Mouse (Mus musculus) 416B (cell line): ENCODE measurements around the gene Eif2b2.
A peak's percentile ranks its signal among the peaks of the same experiment; 100 is the strongest.

Source experiments
- DNase-seq: peaks from one replicate; pipeline ENCODE4 v3.0.0; 2011; ENCODE audit warnings: low read depth

The Eif2b2 gene

DNA sequence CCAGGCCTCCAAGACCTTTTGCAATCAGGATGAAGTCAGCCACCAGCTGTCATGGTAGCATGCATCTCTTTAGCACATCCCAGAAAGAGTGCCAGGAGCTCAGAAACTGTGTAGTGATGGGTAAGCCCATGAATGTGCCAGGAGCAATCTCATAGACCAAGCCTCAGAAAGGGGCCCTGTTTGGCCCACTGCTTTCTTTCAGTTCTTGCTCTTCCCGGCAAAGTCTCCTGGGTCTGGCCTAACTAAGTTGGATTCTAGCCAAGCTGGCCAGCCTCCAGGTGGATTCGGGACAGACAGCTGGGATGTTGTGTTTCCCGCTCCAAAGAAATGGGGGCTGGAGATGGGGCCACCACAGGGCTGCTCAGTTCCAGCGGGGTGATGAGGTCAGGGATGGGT is 24.7 kb upstream of the Eif2b2 start:
- DNase-seq, result no peak

DNA sequence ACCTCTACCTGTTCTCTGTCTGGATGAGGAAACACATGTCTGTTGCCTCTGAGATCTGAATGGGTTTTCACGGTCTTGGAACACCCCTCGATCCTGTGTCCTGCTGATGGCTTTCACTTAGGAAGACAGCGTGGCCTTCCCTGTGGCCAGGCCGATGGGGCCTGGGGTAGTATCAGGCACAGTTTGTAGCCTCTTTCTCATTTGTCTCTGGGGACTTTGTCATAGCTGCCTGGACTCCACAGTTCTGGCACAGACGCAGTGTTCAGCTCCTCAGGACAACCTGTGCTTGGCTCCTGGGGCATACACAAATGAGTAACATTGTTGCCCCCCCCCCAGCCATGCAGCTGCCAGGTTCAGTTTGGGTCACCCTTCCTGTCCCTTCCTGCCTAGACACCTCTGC is 24.2 kb upstream of the Eif2b2 start:
- no peak for DNase-seq

DNA sequence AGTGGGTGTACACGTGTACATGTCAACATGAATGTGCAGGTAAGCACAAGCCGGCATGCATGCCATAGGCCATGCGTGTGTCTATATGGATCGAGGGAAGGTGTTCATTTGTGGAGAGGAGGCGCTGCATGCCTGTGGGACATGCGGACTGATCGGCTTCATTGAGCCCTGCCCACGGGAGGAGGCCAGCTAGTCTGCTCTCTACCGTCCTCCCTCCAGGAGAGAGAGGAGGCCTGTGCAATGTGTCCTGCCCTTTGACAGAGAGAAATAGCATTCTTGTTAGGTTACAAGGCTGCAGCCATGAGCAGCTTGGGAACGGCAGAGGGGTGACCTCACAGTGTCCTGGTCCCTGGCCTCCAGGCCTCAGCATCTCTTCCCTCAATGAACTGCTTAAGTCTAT is 23.1 kb upstream of the Eif2b2 start:
- no peak for DNase-seq

DNA sequence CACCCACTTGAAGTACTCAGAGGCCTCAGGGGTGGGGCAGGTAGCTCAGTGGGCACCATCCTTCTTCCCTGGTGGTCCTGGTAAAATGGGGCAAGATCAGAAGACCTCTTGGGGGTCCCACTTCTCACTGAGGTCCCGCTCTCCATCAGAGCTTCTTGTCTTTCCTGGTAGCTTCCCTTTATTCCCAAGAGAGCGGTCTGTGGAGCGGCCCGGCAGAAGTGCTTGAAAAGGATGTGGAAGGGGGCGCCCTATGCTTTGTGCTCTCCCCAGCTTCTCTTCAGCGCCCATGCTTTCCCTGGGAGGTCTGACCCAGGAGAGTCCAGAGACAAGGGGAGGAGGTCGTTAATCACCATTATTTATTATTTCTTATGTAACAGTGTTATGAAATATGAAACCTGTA is 21.9 kb upstream of the Eif2b2 start:
- no peak for DNase-seq

DNA sequence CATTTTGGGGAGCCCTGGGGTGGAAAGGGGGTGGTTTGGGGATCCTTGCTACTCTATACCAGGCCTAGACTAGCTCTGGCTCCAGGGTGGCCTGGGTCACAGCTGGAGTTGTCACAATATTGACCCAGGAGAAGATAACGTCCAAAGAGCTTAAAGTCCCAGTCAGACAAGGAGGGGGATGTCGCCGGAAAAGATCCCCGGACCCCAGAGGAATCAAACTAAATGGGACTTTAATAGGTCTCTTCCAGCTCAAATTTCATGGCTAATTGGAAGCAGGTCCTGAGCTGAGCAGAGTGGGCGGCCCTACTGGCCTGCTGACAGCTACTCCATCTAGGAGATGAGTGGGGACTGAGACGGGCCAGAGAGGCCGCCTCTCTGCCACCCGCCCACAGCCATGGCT is 21.3 kb upstream of the Eif2b2 start:
- DNase-seq, result no peak

DNA sequence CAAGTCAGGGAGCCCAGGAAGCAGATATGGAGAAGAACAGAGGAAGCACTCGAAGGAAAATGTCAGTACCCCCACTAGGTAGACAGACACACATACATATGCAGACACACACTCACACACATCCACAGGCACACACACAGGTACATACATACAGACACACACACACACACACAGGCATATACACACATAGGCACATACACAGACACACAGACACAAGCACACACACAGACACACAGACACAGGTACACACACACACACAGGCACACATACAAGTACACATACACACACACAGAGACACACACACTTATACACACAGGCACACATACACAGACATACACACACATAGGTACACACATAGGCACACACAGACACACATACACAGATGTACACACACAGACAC is 19.3 kb upstream of the Eif2b2 start:
- DNase-seq, result no peak

DNA sequence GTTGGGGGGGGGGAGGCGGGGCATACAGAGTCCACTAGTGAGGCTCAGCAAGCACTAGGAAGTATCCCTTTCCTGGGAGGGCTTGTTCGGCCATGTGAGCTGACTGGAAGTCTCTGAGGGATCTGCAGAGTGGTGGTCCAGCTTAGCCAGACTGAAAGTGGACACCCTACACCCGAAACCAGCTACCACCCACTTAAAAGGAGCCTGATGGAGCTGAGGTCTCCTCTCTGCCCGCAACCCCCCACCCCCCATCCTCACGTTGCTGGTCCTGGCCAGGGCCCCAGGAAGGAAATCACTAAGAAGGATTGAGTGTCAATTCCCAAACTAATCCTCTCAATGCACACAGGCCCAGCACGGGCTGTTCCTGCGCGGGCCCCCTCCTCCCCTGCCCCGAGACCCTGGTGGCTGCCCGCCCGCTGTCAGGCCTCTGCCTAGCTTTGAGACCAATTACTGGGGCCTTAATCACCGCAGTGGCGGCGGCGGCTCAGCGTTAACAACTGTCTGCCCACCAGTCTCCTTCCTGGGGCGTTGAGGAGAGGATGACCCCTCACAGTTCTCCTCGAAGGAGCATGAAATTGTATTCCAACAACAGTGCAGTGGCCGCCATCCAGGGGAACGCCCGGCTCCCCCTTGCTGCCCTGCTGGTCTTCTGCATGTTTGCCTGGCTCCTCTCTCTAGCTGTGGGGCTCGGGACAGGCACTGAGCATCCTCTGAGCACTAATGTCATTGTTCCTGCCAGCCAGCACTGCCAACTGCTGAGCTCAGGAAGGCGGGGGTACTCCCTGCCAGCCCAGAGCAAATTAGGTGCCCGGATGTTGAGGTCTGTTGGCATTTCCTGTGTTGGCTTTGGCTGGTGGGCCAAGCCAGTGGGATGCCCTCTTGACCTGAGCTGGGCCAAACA is 18.1 kb upstream of the Eif2b2 start:
- peak; percentile 56 for DNase-seq

DNA sequence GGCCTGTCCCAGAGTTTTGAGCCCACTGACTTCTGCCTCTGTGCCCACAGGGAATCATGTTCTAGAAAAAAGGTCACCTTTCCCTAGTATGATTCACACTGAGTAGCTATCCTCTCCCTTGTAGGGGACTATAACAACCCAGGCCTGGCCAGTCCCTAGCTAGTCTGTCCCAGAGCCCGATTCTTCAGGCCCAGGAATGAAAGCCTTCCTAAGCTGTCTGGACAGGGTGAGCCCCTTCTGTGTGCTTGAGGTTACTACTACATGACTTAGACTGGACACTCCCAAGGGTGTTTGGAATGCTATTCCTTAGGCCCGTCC is 17.5 kb upstream of the Eif2b2 start:
- DNase-seq, result no peak

DNA sequence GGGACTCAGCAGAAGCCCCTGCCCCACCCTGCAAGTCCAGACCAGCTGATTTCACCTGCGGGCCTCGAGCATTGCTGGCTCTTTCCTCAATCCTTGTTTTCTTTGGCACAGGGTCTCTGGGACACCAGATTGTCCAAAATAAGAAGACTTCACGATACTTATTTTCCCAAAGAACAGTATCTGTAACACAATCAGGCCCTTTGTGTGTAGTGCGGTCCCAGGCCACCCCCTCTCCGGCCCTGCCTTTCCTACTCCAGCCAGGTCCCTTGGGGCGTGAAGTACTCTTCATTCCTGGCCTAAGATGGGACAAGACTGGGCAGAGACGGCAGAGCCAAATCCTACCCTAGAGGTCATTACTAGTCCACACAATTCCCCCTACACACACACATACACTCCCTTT is 17.1 kb upstream of the Eif2b2 start:
- DNase-seq, result no peak

DNA sequence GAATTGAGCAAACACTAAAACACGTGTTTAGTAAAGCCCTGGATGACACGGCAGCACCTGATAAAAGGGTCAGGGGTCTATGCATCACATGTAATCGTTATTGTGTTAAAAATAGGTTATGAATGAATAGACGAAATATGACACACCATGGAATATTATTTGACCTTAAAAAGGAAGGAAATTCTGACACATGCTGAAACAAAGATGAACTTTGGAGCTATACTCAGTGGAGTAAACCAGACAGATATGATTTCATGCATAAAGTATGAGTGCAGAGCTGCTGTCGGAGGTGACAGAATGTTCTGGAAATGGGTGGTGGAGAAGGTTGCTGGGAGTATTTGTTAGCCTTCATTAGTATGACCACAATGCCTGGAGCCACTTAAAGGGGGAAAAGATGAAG is 15.6 kb upstream of the Eif2b2 start:
- peak; percentile 13 for DNase-seq

DNA sequence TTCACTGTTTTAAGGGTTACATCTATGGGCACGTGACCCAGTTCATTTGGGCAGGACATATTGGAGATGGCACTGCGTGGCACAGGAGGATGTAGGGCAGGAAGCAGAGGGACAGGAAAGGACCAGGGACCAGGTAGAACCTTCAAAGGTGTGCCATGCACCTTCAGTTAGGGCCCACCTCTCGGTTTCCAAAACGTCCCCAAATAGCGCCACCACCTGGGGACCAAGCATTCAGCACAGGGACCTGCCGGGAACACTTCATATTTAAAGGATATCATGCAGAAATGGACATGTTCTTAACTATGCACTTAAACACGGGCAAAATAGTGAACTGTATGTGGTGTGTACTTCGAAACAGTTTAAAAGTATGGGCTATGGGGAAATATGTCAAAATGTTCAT is 15.2 kb upstream of the Eif2b2 start:
- no peak for DNase-seq

DNA sequence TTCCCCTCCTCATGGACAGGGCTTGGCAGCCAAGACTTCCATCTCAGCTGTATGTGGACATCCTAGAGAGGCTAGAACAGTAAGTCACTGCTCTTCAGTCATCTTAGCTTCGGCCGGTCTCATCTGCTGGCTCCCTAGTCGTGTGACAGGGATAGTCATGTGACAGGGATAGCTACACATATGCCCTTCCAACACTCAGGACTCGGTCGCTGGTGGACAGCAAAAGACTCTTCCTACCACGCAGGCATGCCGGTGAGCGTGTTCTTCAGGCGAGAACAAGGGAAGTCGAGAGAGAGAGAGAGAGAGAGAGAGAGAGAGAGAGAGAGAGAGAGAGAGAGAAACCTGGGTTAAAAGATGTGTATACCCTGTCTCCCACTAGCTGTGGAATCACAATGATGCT is 13.9 kb upstream of the Eif2b2 start:
- no peak for DNase-seq

DNA sequence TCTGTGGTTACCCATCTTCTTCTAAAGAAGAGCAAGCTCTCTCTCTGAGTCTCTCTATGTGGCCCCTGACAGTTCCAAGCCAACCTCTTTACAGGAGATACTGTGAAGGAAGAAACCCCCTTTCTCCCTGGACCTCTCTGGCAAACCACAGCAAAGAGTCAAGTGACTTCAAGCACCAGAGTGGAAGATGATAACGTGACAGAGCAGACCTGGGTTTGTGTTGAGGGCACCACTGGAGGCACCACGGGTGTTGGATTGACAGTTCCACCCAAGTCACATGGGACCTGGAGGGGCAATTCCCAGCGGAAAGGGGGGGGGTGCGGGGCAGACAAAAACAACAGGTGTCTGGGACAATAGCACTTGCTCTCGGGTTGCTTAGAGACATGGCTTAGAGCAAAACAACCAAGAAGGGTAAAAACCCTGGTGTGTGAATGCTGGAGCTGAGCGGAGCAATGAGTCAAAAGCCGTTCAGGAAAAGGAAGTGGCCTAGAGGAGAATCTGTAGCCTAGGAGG is 10.5 kb upstream of the Eif2b2 start:
- DNase-seq, result peak; percentile 34

DNA sequence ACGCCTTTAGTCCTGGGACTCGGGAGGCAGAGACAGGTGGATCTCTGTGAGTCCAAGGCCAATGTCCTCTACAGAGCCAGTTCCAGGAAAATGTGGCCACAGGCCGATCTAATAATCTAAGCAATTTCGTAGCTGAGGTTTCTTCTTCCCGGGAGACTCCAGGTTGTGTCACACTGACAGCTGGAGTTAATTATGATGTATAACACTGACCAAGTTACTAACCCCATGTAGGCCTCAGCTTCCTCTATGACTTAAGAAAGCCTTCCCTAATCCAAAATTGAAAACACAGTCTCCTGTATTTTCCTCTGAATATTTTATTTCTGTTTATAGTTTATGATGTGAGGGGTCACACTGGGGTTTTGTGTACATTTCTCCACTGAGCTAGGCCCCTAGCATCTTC is 4.2 kb upstream of the Eif2b2 start:
- no peak for DNase-seq

DNA sequence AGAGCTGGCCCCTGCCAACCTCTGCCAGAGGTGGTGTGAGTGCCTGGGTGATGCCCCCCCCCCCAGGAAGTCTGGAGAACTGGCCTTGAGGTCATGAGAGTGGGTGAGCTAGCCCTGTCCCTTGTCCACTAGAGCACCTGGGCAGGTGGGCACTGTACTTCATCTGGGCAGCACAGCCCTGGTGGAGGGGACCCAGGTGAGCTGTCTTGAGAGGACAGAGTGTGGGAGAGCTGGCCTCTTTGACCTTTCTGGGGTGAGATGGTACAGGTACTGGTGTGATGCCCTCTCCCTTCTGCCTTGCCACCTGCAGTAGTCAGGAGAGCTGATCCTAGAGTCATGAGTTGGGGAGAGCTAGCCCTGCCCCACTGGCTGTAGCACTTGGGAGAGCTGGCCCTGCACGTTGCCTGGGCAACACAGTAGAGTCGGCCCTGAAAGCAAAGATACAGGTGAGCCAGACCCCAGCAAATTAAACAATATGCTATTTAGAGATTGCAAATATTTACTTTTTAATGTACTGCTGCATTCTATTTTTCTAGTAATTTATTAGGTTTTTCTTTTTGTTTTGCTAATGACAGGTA is 1.5 kb upstream of the Eif2b2 start:
- DNase-seq, result no peak

DNA sequence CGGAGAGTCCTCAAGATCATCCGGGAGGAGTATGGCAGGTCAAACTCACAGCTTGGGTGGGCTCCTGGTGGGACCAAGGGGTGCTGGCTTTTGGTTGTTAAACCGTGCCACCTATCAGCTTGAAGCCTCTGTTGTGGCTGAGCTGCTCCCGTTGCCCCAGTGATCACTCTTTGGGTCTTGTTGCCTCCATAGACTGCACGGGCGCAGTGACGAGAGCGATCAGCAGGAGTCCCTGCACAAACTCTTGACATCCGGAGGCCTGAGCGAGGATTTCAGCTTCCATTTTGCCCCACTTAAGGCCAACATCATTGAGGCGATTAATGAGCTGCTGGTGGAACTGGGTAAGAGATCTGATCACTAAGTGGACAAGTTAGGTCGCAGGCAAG is 617 bp downstream of the Eif2b2 start:
- peak; percentile 60 for DNase-seq

DNA sequence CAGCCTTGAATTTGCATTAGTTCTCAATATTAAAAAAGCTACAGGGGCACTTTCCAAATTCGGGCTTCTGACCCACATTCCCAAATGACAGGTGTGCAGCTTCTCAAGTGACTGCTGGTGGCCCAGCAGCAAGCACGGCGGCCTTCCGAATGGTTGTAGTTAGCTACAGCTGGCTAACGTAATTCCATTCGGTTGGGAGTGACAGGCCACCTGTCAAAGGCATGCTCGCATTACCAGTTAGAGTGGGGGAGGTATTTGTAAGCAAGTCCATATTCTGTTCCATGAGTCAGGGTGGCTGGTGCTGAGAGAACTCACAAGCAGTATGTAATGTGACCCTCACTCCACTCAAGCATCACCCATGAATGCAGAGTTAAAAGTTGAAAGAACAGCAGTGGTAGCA is 7.9 kb downstream of the Eif2b2 start:
- DNase-seq, result no peak

DNA sequence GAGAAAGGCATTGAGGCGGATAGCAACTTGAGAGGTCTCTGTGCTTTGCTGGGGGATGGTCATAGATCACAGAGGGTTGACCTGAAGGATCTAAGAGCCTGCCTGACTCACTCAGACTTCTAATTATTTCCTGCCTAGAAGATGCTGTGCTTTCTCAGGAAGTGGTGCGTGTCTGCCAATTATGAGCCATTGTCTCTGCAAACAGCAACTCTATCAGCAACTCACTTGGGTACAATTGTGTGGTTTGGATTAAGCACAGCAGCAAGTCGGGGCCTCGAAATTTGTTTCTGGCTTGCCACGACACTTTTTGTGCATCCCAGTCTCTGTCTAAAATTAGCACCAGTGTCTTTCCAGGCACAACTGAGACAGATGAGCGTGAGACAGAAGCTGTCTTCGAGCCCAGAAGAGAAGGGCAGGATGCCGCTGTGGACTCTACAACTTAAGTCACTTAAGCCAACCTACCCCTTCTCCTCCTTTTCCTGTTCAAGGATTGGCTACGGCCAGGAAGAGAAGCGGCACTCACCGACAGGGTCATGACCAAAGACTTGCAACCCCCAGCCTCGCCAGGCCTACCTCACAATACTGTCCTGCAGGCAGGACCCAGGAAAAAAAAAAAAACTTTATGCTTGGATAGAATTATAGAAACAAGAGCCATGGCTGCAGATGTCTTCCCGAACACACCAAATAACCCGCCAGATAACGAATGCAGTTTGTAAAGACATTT is 8.8 kb downstream of the Eif2b2 start:
- peak; percentile 67 for DNase-seq

DNA sequence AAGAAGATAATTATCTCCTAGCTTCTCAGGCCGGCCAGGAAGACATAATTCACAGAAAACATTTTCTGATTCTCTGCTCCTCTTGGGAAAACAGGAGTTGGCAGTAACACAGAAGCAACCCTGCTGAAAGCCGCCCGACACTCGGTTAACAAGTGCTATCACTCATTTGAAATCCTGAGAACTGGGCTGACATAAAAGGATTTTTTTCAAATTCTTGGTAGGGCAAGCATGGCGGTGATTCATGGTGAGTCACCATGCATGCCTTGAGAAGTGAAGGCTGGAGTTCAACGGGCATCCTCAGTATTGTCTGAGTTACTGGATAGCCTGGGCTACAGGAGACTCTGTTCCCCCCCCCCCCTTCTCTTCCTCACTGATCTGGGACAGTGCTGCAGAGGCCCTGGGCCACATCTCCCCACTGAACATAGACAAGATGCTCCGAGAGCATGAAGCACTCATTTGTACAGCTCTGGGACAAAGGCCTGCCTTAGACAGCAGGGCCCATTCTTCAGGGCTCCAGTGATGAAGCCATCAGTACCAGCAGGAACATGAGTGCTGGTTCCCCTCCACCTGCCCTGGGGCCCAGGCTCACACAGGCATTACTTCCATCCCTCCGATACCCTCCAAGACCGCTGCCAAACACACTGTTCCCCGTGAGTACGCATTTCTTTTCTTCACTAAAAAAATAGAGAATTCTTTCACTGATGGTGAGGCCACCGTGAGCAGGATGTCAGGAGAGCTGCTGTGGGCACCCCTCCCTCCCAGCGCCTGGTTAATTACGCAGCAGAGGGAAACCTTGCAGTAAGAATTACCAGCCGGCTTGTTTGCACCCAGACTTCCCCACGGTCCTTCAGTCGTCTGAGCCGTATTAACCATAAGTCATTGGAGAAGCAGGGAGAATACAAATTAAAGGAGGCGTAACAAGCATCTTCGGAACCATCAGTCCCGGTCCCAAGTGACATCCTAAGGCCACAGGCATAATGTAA is 14.4 kb downstream of the Eif2b2 start:
- peak; percentile 73 for DNase-seq

DNA sequence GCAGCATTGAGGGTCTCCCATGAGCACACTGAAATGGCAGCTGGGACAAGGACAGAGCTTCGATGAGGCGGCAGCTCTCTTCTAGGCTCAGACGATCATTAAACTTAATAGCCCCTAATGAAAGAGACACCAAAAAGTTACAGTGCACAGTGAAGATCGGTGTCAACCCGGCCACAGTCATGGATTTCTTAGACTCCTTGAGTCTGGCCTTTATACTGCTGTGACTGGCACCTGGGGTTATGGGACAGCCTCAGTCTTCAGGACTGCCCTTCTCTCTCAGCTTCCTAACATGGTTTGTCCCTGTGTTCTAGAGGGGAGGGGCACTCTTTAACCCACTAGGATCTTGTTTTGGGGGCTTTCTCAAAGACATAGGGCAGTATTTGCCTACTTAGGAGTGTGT is 18.3 kb downstream of the Eif2b2 start:
- DNase-seq, result no peak

DNA sequence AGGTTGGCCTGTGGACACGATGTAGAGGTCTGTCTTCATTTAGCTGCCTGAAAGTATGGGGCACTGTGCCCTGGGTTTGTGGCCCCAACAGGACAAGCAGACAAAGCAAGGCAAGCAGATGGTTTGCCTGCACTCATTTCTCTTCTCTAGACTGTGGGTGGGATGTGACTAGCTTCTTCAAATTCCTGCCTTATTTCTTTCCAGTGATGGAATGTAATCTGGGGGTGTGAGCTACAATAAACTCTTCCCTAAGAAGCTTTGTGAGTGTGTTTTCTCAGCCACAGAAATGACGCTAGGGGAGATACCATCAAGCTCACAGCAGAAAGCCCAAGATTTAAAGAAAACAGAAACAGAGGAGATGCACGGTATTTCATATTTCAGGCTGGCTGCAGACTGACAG is 32.8 kb downstream of the Eif2b2 start:
- DNase-seq, result no peak
